Mouse (Mus musculus) brain, adult 2 months (tissue): ENCODE measurements at regions not wholly inside any gene's neighbourhood (a gene's known extent, or its start where the extent isn't known, plus 50 kb on each side); places are given as distances from the start of the nearest gene placed in this dataset.

Source experiments
- DNase-seq: peaks from one replicate; pipeline ENCODE4 v3.0.0; 2011; ENCODE audit warnings: low read depth, low spot score

DNA sequence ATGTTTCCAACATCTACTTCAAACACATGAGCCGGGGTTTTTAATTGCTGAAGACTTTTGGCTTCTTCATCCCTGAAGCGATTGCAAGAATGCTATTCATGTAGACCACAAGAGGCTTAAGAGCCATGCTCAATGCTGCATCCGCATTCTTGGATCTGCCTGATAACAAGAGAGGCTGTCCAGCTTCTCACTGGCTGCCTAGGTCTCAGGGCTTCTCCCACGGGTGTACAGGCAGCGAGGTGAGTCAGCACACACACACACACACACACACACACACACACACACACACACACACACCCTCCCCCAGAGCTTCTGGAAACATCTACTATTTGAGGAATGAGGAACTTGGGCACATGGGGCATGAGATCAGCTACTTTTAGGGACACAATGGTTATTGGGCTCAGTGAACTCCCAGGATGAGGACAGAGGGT lies 261.1 kb downstream of the Tgfb2 start:
- DNase-seq: no peak

DNA sequence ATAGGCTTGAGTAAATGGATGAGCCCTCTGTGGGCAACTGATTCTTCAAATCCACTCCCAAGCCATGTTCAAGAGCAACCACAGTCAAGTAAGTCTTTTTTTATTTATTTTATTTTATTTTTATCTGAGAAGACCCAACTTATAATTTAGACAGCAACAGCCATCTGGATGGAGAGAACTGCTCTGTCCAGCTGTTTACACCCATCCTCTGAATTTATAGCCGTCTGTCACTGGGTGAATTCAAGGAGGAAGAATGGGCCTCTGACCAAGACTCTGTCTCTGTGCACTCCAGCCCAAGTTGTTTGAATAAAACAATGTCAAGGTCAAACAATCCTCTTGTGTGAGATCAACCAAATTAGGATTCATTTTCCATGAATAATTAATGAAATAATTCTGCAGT lies 263.6 kb downstream of the Tgfb2 start:
- no peak for DNase-seq

DNA sequence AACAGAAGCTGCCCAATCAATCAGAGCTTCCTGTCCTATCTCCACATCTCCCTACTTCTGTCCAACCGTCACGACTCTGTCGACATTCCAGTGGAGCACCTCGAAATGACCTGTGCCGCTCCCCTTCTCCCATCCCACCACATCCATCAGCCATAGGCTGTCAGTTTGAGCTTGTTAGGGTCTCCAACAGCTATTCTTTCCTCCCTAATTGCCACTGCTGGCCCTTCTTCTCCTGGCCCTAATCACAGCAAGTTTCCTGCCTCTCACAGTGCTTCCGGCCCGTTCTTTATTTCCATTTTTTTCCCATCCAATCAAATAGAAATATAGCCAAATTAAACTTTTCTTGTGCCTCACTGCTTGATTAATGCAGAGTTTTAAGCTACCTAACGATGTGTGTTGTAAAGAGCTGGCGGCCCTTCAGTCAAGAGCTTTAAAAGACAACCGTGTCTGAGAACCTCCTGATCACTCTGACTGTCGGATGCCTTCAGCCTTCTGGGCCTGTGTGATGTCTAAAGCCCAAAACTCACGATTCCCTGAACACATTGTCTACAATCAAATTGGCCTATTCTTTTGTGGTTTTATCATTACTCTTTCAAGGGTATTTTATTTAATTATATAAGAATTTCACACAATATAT lies 270.3 kb downstream of the Tgfb2 start:
- no peak for DNase-seq

DNA sequence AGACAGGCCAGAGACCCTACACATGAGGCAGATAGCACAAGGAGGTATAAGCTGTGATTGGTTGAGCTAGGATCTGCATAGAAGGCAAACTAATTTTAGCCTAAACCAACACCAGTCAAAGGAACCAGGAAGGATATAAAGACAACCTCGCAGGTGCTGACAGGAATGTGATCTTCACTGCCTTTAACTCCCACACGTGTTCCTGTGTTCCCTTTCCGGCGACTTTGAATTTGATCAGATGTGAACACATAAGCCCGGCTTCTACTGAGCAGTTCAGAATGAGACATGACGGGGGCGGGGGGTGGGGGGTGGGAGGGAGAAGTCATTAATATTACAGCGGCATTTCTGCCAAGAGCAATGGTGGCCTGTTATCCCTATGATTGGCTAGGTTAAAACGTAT lies 271.0 kb downstream of the Tgfb2 start:
- DNase-seq: peak; percentile 67

DNA sequence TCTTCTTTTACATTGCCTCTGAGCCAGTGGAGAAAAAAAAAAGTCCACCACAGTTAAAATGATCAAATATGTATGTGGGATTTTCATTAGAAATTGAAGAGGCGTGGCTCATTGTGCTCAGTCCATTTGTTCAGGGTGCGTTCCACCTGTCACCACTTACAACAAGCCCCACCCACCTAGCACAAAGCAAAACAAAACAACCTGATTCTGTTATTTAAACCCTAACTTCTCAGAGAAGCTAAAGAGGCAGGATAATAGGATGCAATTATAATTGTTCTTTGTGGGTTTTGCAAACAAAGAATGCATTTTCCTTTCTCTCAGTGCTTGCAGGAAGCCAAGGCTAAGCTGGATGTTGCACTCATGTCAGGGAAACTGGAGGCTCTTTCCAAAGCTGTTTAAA lies 271.8 kb downstream of the Tgfb2 start:
- no peak for DNase-seq

DNA sequence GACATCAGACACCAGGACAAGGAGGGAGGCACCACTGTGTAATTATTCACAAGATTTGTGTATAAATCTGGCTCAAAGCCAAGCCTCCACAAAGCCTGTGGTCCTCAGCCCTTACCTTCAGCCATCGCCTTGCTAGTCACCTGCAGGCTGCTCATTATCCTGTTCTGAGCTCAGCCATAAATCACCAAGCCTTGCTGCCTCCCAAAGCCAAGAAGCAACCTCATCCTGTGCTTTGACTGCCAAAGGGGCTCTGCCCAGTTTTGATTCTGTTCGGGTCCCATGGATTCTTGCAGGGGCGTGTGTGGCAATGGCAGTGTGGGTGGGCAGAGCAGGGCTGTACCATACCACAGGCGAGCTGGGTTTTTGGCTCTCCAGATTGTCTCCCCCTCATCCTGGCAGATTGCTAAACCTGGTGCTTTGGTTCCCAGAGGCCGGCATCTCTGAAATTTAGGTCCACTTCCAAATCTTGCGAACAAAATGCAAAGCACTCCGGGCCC lies 272.6 kb downstream of the Tgfb2 start:
- peak; percentile 54 for DNase-seq

DNA sequence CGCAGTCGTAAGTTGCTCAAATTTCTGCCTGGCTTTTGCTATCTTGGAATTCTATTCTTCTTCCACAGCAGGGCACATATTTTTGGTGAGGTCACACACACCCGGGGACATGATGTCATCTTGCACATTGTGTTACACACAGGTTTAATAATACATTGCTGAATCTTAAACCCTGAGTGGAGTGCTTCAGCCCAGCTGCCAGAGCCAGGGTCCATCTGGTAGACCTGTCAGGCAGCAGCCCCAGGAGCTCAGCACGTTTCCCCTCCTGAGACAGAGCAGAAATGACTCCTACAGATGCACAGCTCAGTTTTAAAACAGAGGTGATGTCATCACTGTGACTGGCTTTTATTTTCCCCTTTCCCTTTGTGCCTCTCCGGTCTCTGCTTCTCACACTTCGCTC lies 280.4 kb downstream of the Tgfb2 start:
- no peak for DNase-seq

DNA sequence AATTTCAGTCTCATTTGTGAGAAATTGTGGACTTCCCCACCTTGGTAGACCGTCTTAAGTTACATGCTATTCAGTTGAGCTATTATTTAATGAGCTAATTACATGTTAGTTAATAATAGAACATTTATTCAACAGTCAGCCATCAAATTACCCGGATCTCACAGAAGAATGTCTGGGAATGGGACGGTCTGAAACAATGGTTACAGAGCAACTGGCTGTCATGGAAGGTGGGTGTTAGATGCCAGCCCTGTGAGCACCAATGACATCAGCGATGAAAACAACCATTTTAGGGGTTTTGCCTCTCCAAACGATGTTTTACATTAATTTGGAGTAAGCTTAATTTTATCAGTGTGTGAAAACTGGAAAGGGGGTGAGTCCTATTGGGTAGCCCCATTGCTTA lies 281.7 kb downstream of the Tgfb2 start:
- no peak for DNase-seq

DNA sequence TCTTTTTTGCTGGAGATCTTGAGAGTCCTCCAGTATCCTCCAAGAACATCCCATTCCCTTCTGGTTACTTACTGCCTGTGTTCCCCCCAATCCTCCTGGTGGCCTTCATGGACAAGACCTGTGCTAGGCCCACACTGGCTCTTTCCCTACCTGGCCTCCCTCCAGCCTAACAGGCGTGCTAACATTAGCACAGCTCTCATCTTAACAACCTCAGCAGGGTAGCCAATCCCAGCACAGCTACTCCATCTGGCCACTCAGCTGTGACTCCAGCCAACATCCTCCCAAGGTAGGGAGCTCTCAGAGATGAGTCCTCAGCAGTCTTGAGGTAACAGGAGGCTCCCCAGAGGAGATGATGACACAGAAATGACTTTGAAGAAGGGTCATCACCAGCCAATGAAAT lies 288.7 kb downstream of the Tgfb2 start:
- peak; percentile 56 for DNase-seq

DNA sequence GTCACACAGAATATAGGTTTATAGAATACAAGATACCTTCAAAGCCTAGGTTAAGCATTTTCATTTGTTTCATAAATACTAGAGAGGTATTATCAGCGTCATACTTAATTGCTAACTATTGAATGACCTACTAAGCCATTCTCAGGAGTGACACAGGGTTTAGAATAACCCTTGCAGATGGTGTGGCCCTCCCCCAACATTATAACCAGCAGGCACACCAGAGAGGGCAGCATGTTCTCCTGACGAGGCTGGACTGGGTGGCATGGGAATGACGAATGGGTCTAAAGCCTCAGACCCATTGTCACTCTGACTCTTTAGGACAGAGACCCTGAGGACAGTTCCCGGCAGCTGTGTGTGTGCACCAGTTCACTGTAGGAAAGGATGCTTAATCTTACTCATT lies 290.5 kb downstream of the Tgfb2 start:
- DNase-seq: no peak

DNA sequence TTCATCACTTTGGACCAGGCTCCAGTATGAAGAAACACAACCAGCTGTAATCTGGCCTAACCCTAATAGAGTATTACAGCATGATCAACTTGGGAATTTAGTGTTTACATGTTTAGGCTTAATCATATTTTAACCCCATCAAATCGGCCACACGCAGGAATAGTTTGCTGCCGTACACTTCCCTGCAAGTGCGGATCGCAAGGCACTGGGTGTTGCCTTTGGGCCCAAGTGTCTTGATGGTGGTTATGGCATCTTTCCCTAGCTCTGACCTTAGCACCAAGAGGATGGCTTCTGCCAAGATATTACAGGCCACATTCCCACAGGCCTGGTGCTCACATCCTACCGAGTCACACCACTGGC lies 291.9 kb downstream of the Tgfb2 start:
- no peak for DNase-seq

DNA sequence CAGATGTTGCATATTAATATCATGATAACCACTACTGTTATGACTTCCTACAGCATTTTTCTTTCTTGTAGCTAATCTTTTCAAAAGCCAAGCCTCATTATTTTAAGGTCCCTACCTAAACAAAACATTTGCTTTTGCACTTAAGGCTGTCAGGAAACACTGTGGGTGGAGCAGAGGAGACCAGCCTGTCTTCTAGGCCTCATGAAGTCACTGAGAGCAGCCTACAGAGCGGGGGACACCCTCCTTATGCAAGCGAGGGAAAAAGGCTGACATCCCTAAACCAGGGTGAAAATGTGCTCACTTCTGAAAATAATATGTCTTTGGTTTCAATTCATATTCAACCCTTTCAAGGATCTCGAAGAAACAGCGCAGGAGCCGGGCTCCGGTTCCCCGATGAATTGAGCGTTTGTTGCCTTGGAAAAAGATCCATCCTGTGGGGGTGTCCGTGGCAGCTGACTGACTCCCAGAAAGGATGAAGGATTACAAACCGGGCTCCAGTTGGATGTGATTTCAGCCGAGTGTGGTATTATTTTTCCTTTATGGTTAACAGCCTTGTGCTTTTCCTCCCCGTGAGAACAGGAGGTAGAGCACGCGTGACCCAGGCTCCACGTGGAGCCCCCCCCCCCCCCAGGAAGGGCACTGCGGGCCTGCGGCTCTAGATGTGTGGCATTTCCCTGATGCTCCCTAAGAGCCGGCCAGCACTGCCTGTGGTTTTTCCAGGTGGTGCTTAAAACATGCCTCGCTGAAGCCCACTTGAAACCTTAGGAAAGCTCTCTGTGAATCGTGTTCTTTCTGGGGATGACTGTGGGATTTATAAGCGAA lies 292.5 kb downstream of the Tgfb2 start:
- peak; percentile 48 for DNase-seq

DNA sequence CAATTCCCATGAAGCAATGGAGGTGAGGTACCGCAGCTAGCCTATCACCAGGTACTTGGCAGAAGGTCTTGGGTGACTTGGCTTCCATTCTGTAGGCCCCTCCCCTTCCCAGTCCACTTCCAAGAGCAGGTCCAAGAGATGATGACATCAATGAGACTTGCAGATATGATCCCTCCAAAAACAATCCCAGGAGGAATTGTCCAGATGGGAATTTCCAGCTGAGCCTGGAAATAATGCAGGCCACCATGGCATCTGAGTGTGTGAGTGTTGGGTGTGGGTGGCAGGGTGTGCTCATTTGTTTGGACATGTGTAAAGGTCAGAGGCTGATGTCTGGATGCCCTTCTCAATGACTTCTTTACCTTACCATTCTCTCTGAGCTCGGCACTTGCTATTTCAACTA lies 293.5 kb downstream of the Tgfb2 start:
- DNase-seq: no peak

DNA sequence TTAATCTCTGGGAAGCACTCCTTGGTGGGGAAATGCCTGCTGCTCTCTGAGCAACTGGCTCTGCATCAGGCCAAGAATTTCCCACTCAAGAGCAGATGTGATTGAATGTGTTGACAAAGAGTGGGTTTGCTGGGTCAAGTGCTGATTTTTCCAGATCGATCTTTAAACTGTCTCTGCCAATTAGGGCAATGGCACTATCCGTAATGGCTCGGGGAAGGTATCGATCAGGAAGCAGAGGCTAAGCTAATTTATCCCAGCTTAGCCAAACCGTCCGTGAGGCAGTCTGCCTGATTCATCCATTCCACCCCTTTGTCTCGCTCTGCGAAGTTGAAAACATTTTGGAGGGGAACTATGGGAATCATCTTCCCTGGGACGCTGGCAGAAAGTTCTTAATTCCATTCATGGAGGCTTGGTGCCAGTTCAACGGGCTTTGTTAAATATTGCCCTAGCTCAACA lies 291.9 kb upstream of the Lyplal1 start:
- no peak for DNase-seq

DNA sequence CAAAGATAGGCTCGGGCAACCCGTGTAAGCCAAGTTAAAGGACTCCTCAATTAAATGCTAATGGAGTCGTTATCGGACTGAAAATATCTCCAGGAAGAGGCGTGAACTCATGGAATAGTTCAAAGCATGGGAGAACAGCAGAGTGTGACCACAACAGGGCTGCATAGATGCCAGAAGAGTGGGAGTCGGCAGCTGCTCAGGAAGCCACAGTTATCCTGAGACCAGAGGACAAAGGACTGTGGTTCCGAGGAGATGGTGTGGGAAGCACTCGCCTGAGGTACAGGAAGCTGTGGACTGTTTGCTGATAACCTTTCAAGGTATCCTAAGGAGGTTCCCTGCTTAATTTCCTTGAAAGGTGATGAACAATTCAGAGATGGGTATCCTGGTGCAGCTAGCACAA lies 290.5 kb upstream of the Lyplal1 start:
- no peak for DNase-seq

DNA sequence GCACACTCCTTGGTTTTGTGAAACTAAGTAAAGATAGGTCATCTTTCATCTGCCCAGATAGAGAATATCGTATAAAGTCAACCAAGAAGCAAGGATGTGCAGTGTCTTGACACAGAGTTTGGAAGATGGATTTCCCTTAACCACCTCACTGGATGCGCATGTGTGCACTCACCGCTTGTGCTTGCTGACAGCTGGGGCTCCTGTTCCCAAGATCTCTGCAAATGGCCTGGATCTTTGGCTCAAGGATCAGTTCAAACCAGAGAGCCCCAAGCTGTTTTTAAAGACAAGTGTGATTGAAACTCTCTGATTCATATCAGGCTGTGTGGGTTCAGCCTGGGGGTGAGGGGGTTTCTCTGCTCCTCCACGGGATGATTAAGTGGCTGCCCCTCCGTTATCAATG lies 288.6 kb upstream of the Lyplal1 start:
- DNase-seq: no peak

DNA sequence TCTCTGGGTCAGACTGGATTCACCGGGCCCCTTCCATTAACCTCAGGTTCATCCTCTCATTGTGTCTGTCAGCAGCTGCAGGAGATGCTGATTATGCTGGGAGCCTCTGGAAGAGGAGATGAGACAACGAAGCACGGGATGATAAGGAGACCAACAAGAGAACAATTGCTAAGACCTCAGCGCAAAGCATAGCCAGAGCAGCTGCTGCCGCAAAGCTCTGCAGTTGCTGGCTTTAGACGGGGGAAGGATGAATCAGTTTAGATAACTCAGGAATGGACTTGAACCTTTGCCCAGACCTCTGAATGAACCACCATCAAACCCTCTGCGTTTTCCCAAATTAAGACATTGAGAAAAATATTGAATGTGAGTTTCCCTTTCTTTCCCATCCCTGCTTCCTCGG lies 282.7 kb upstream of the Lyplal1 start:
- DNase-seq: no peak

DNA sequence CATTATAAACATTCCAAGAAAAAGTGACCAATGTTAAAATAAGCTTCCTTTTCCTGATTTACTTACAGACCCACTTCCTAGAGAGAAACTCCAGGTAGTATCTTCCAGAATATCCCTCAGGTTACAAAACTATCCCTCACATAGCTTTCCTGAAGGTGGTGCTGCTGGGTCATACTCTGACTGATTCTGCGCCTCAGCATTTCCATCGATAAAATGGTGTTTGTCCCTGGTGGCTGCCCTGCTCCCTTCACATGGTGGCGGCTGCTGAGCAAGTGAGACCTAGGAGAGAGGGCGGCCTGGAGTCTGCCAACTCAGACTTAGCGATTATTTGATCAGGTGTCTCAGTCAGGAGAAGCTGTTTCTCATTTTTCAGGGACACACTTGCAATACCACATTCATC lies 275.9 kb upstream of the Lyplal1 start:
- DNase-seq: peak; percentile 60

DNA sequence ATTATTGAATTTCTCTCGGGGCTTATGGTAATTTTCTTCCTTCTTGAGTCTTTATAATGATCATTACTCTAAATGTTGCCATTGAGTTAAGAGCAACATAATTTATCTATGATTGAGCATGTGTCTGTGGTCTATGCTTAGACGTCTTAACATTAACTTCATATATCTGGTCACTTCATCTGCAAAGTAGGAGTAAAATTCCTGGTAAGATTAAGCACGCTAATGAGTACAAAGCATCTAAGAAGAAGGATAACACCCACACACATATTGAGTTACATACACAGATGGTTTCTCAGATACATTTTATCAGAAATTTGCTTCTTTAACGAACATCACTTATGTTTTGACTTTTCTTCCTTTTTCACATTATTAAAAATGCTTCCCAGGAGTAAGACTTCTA lies 267.3 kb upstream of the Lyplal1 start:
- DNase-seq: no peak

DNA sequence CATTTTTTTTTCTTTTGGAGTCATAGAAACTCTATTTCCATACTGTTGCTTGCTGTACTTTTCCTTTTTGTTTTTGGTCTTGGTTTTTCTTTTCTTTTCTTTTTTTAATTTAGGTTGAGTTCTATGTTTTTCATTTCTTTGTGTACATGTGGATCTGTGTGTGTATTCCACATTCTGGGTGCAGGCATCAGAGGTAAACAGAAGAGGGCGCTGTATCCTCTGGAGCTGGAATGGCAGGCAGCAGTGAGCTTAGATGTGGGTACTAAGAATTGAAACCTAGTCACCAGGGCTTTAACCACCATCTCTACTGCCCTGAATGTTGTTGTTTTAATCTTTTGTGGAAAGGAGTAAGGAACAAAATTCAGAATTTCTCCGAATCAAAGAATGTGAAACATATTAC lies 266.3 kb upstream of the Lyplal1 start:
- DNase-seq: no peak

DNA sequence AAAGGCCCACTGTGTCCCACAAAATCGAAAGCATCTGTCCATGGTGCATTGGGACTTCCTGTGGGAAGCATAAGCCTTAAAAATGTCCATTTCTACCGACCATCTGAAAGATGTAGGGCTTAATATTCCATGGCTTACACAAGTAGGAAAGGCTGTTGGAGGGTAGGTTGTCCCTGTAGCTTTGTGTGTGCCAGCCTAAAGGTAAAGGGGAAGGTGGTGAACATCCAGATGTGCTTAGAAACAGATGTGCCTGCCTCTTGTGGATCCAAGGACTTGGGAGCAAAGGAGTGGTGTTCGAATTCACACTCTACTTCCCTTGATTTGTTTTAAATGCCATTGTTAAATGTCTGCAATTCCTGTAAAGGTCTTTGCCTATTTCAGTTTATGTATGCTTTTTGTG lies 265.9 kb upstream of the Lyplal1 start:
- no peak for DNase-seq

DNA sequence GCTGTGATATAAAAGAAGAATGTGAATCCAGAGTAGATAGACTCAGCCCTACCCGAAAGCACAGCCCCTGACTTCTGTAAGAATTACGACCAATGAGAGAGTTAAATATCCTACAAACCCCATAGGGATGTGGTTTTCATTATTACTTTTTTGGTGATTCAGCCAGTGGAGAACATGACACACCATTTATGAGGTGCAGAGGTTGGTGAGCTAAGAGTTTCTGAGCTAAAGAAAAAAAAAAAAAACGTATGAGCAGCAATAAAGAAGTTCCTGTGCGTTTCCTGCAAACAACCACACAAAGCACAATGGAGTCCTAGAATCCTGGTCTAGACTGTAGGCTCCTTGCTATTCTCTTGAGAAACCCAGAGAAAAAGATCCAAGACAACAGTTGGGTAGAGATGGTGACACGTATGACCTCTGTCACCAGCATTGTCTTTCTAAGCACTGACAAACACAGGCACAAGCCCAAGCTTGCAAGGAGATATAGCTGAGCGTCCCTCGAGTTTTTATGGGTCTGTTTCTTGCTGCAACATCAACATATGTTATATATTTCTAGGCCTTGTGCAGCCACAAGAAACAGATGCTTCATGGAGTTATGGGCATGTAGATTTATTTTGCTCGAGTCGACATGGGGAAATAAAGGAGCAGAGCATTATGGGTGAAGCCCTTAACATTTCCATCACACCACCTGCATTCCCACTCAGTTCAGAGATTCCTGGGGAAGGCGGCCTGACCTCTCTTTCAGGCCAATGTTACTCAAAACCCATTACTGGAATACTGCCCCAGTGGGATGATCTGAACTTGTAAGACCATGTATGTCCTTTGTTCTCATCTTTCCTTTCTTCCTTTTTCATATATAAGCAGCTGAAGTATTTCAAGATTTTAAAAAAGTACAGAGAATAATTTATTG lies 263.1 kb upstream of the Lyplal1 start:
- DNase-seq: no peak
